Mouse (Mus musculus) intestine, embryonic 14.5 days (tissue): ENCODE data around the gene Sh3bp5l. TPM values are rescaled to one million over a fixed set of nuclear protein-coding genes. Genes with fewer than 3 reads are reported as not detected.

Source experiments
- ATAC-seq: fragments of 200-750 bp; cut with Nextera tagmentation; replicated peaks from 2 replicates; pipeline ENCODE4 v1.8.0; 2017; ENCODE audit warnings: low read depth, moderate number of reproducible peaks, moderate TSS enrichment, moderate library complexity; ENCODE audit not compliant: low FRiP score, low TSS enrichment
- DNase-seq: peaks from one replicate; pipeline ENCODE4 v3.0.0-alpha.2; 2018; ENCODE audit warnings: low spot score
- H3K27ac ChIP-seq: fragments of 300-500 bp; sonication (generic); 2 replicates; pipeline ENCODE4 v1.5.1; 2014; ENCODE audit warnings: low read depth, mild to moderate bottlenecking, control low read depth
- H3K27me3 ChIP-seq: fragments of 300-500 bp; sonication (generic); replicated peaks from 2 replicates; pipeline ENCODE4 v1.6.1; 2014; ENCODE audit warnings: low read length, control low read depth; ENCODE audit not compliant: control insufficient read depth, insufficient read depth
- H3K36me3 ChIP-seq: fragments of 300-500 bp; sonication (generic); 2 replicates; pipeline ENCODE4 v1.6.1; 2014; ENCODE audit warnings: low read length, control low read depth; ENCODE audit not compliant: control insufficient read depth, insufficient read depth
- H3K4me1 ChIP-seq: fragments of 300-500 bp; sonication (generic); replicated peaks from 2 replicates; pipeline ENCODE4 v1.6.1; 2014; ENCODE audit warnings: low read length, control low read depth, mixed read lengths; ENCODE audit not compliant: control insufficient read depth, insufficient read depth
- H3K4me2 ChIP-seq: fragments of 300-500 bp; sonication (generic); 2 replicates; pipeline ENCODE4 v1.6.1; 2014; ENCODE audit warnings: low read length
- H3K4me3 ChIP-seq: fragments of 300-500 bp; sonication (generic); 2 replicates; pipeline ENCODE4 v1.5.1; 2014; ENCODE audit warnings: low read depth, low read length, control low read depth, mixed read lengths
- H3K9ac ChIP-seq: fragments of 300-500 bp; sonication (generic); 2 replicates; pipeline ENCODE4 v1.6.1; 2014; ENCODE audit warnings: mild to moderate bottlenecking, low read length
- H3K9me3 ChIP-seq: fragments of 300-500 bp; sonication (generic); 2 replicates; pipeline ENCODE4 v1.6.1; 2016; ENCODE audit warnings: low read length, control low read depth; ENCODE audit not compliant: control insufficient read depth
- WGBS: fragments of 180-500 bp; shearing (Covaris S2); extraction: QIAGEN DNeasy Blood & Tissue Kit; methylation state at CpG from one replicate; pipeline ENCODE4 v1.1.7; 2014; 5-methylcytosine and 5-hydroxymethylcytosine counted together
- polyA plus RNA-seq: library from polyadenylated mRNA; unstranded; fragments of >200 nt; fragmentation: Nextera tagmentation; extraction: Ambion mirVana; gene quantifications from 2 replicates; pipeline ENCODE4 v1.2.1, GENCODE M21; 2014

Sh3bp5l gene
- polyA plus RNA-seq, result 27.5 and 28.9 TPM in 2 replicates

DNA sequence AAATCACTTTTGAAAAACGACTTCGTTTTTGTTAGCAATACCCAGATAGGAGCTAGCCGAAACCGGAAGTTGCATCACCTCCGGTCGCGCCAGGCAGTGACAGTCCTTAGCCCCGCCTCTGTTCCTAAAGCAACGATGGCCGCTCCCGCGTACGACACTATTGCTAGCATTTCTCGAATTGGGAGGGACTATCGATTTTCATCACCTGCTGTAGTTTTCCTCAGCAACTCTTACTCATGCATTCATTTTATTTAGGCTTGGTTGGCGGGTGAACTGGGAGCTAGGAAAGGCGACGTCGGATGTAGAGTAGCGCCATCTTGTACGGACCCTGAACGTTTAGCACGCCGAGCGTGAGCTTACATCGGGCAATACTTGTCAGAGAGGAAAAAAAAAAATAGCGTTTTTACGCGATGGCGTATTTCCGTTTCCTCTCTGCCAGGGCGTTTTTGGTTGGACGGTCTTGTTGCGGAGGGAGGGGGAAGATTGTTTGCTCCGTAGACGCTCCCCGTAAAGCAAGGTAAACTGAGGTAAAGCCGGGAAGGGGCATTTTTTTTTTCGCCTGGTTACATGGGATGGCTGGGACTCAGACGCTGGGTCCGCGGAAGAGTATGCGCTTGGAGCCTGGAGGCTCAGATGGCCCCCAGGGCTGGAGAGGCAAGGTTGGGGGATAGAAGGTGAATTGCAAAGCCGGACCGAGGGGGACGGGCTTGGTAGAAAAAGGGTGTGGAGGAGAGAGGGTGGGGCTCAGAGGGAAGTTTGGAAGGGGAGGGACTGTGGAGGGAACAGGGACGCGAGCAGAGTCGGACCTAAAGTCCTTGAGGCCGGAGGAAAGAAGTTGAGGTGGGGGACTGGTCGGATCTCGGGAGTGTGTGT, at the start of gene Sh3bp5l, which contains the start of gene Zfp672:
Gene Sh3bp5l, plus strand, starts transcription at position 449 of the 873 bp plus-strand sequence.
Gene Zfp672, minus strand, starts transcription at position 64 of the 873 bp plus-strand sequence.
- Histone ChIP-seq H3K27ac (peak within 1 kb of the TSS; percentile 75), H3K4me3 (peak within 1 kb of the TSS; percentile 77), H3K9me3 (peaks cover 5% of the 10 kb centered on the region; the same call in 1 of the 2 replicates), H3K4me2 (peak within 1 kb of the TSS; percentile 97), H3K4me1 (peaks cover 16% of the 10 kb centered on the region), H3K27me3 (no peaks in the 10 kb centered on the region), H3K9ac (peak within 1 kb of the TSS; percentile 84), H3K36me3 (peaks cover 31% of the 10 kb centered on the region)
- DNase-seq (peak; percentile 93), ATAC-seq (peak; percentile 91)
- under 1% methylated on average over 52 of the region's 52 CpGs for WGBS

DNA sequence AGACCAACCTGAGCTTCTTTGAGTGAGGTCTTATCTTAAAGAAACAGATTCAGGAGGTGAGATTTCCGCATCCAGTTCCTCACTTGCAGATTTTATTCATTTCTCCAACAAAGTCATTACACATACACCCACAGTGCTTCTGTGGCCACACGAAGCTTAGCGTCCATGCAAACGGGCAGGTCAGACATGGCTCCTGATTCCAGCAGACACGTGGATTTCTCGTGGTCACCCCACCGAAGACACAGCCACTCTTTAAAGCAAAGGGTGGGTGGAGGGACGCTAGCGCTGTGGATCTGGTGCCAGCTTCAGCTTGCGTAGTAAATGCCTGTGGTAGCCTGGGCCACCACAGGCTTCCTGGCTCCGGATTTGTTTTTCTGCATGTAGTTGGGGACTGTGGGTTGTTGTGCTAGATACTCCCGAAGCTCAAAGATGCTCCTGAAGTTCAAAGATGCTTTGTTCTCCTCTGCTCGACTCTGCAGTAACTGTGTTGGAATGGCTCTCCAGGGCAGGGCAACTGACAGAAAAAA, 48.5 kb upstream of the Sh3bp5l start:
- no peak for DNase-seq
- H3K4me2 ChIP-seq, result no peak overlapping the region
- no peak overlapping the region for H3K4me3 ChIP-seq

DNA sequence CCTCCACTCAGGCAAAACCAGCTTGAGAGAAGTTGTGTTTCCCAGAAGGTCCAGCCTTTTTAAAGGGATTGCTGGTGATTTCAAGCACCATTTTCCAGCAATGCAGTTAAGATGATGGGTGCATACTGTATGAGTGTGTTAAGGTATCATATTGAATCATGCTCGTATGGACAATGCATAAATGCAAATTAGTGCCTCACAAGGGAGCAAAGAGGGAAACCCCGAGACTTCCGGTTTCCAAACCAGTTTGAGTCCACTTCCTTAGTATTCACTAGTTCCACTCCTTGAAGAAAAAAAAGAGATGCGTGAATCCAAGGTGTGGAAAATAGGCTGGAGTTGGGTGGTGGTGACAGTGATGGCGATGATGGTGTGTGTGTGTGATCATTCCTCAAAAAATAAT, 48.0 kb upstream of the Sh3bp5l start:
- Histone ChIP-seq H3K4me3 (no peak overlapping the region), H3K27me3 (no peaks in the 10 kb centered on the region), H3K9me3 (no peaks in the 10 kb centered on the region), H3K4me2 (no peak overlapping the region), H3K4me1 (no peaks in the 10 kb centered on the region), H3K9ac (no peak overlapping the region), H3K36me3 (no peaks in the 10 kb centered on the region), H3K27ac (no peak overlapping the region)
- ATAC-seq, result no peak
- WGBS, result 84% methylated on average over 5 of the region's 5 CpGs
- DNase-seq, result no peak

More for the DNA sequence above, 48.5 kb upstream of the Sh3bp5l start:
- no peak overlapping the region for H3K9ac ChIP-seq
- ATAC-seq, result no peak
- no peak overlapping the region for H3K27ac ChIP-seq
- H3K27me3 ChIP-seq, result no peaks in the 10 kb centered on the region
- no peaks in the 10 kb centered on the region for H3K9me3 ChIP-seq
- 85% methylated on average over 13 of the region's 13 CpGs for WGBS
- H3K4me1 ChIP-seq, result no peaks in the 10 kb centered on the region
- H3K36me3 ChIP-seq, result no peaks in the 10 kb centered on the region

DNA sequence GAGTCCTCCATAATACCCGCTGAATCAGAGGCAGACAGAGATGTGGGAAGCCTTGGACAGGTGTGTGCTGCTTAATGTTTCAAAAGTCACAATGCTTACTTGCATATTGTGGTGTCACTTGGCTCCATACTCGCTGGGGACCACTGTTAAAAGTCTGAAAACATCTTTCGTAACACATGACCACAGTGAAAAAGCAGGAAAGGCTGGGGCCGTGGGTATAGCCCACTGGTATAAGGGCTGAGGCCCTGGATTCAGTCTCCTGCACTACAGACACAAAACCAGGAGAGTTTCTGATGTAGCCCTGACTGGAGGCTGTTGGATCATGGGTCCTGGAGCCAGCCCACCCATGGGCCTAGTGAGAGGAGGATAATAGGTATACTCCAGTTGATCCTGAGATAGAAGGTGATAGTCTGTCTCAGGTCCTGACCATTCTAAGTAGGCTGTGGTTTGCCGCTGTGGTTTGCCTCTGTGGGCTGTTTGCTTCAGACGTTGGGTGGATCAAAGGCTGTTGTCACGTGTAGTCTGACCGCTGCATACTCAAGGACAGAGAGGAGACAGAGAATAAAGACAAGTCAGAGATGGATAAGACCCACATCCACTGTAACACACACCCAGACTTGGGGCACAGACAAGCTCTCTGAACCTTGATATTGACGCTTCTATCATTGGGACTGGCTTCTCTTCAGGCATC, 40.4 kb upstream of the Sh3bp5l start:
- Histone ChIP-seq H3K27ac (no peak overlapping the region), H3K4me3 (no peak overlapping the region), H3K9me3 (0 out of 2 replicates have a peak, but pooled peaks cover under 1% of the 10 kb centered on the region), H3K9ac (no peak overlapping the region), H3K4me1 (no peaks in the 10 kb centered on the region), H3K27me3 (no peaks in the 10 kb centered on the region), H3K36me3 (no peaks in the 10 kb centered on the region), H3K4me2 (no peak overlapping the region)
- no peak for ATAC-seq
- 80% methylated on average over 9 of the region's 9 CpGs for WGBS
- no peak for DNase-seq

DNA sequence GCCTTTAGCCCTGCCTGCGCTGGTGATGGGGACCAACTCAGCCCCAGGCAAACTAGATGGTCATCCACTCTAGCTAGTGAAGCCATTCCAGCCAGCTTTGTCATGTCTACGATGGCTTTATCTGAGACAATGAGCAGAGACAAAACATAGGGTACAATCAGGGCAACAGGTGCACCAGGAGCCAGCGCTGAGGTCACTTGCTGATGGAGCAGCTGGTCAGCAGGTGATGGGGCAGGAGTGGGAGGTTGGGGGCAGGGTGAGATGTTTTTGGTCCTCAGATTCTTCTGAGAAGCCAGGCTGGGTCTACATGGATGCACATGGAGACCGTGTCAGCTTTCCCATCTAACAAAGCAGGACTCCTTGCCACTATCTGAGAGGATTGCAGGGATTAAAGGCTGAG, 39.7 kb upstream of the Sh3bp5l start:
- WGBS, result 89% methylated on average over 4 of the region's 4 CpGs
- Histone ChIP-seq H3K27me3 (no peaks in the 10 kb centered on the region), H3K36me3 (no peaks in the 10 kb centered on the region), H3K27ac (no peak overlapping the region), H3K9me3 (0 out of 2 replicates have a peak, but pooled peaks cover 2% of the 10 kb centered on the region), H3K4me2 (no peak overlapping the region), H3K9ac (no peak overlapping the region), H3K4me1 (no peaks in the 10 kb centered on the region), H3K4me3 (no peak overlapping the region)
- ATAC-seq, result no peak
- DNase-seq, result no peak

DNA sequence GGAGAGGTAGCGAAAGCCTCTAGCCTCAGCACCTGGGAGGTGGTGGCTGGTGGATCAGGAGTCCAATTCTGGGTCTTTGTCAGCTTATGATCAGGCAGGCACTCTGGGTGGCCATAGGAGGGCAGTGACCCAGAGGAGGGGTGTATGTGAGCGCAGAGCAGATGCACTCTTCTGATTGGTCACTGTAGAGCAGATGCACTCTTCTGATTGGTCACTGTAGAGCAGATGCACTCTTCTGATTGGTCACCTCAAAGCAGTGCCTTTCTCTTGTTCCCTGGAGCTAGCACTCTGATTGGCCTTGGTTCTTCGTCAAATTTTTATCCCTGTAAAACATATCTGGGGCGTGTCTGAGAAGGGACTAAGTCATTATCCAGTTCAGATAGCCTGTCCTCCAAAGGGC, 37.7 kb upstream of the Sh3bp5l start:
- 56% methylated on average over 4 of the region's 4 CpGs for WGBS
- ATAC-seq, result no peak

DNA sequence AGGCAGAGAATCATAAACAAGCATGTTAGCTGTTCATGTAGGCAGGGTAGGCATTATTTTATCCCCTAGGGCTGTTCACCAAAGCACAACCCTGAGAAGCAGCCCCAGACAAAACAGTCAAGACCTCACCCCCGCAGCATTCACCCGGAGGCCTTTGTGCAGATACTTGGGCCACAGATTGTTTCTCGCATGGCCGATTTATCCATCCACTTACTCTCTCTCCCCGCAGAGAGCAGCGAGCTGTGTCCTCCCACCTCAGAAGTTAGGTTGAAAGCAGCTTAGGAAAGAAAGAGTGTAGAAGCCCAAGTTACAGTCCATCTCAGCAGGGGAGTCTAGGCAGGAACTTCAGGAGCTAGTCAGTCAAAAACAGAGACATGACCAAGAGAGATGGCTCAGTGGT, 33.1 kb upstream of the Sh3bp5l start:
- Histone ChIP-seq H3K27me3 (no peaks in the 10 kb centered on the region), H3K4me3 (no peak overlapping the region), H3K4me1 (peaks cover 4% of the 10 kb centered on the region; the same call in 1 of the 2 replicates), H3K9ac (no peak overlapping the region), H3K9me3 (0 out of 2 replicates have a peak, but pooled peaks cover 2% of the 10 kb centered on the region), H3K27ac (no peak overlapping the region), H3K4me2 (no peak overlapping the region), H3K36me3 (no peaks in the 10 kb centered on the region)
- DNase-seq (no peak), ATAC-seq (no peak)
- 88% methylated on average over 6 of the region's 6 CpGs for WGBS

More for the DNA sequence above, 37.7 kb upstream of the Sh3bp5l start:
- no peak overlapping the region for H3K4me2 ChIP-seq
- no peak overlapping the region for H3K9ac ChIP-seq
- H3K9me3 ChIP-seq, result 0 out of 2 replicates have a peak, but pooled peaks cover 2% of the 10 kb centered on the region
- no peak overlapping the region for H3K27ac ChIP-seq
- no peak overlapping the region for H3K4me3 ChIP-seq
- no peak for DNase-seq
- no peaks in the 10 kb centered on the region for H3K36me3 ChIP-seq
- no peaks in the 10 kb centered on the region for H3K27me3 ChIP-seq
- no peaks in the 10 kb centered on the region for H3K4me1 ChIP-seq

DNA sequence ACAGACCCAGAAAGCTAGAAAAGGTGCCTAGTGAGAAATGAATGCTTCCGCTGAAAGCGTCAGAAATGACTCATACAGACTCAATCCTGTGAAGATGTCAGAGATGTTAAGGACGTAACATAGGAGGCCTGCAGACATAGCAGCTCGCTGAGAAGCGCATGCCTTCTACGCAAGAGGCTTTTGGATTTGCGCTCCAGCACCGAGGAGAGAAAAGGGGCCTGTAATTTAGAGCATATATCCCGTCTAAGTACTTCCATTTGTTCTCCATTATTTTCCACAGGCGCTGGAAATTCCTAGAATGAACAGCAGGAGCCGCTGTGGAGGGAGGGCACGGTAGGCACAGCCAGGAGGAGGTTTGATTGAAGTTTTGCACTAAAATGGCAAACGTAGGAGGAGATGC, 29.5 kb upstream of the Sh3bp5l start:
- no peak for ATAC-seq
- Histone ChIP-seq H3K27ac (no peak overlapping the region), H3K27me3 (no peaks in the 10 kb centered on the region)

More for the DNA sequence above, 29.5 kb upstream of the Sh3bp5l start:
- H3K4me3 ChIP-seq, result peak overlapping the region; percentile 51
- H3K36me3 ChIP-seq, result no peaks in the 10 kb centered on the region
- H3K4me2 ChIP-seq, result peak overlapping the region; percentile 67
- peak; percentile 92 for DNase-seq
- WGBS, result 17% methylated on average over 13 of the region's 13 CpGs
- no peak overlapping the region for H3K9ac ChIP-seq
- no peaks in the 10 kb centered on the region for H3K9me3 ChIP-seq
- peaks cover 10% of the 10 kb centered on the region for H3K4me1 ChIP-seq
